Mouse (Mus musculus) right cerebral cortex, postnatal 36 days (tissue): ENCODE data around the gene Senp3.
A peak's percentile ranks its signal among the peaks of the same experiment; 100 is the strongest.

Source experiments
- DNase-seq, 2 experiments: peaks; one replicate each; pipeline ENCODE4 v3.0.0; 2022; ENCODE audit warnings: low spot score in 2 of 2, mixed read lengths in 1 of 2

Gene Senp3

GRCm38 (mm10) chr11:69682209-69682839 lies 440 bp upstream of the Senp3 start:
- DNase-seq: no peak

GRCm38 (mm10) chr11:69680136-69680855 lies 1.6 kb downstream of the Senp3 start:
- no peak for DNase-seq

- DNase-seq: no peak
Measured at GRCm38 (mm10) chr11:69679144-69679543, 2.7 kb downstream of the Senp3 start.

- peak; percentile 100 for DNase-seq
Measured at GRCm38 (mm10) chr11:69672211-69672706, 9.6 kb downstream of the Senp3 start, which contains the start of gene Eif4a1. TSS of gene Eif4a1 (minus strand) at chr11:69672423.

GRCm38 (mm10) chr11:69671726-69672124 lies 10.2 kb downstream of the Senp3 start:
- DNase-seq: no peak

- peak; percentile 88 to 90 for DNase-seq
Measured at GRCm38 (mm10) chr11:69670786-69671725, 10.8 kb downstream of the Senp3 start.

GRCm38 (mm10) chr11:69666665-69667005 lies 15.2 kb downstream of the Senp3 start:
- no peak for DNase-seq

GRCm38 (mm10) chr11:69665961-69666664 lies 15.8 kb downstream of the Senp3 start, which contains the start of gene Cd68:
TSS of gene Cd68 (minus strand) at chr11:69666153.
- DNase-seq: peak; percentile 70 to 80

- DNase-seq: no peak
Measured at GRCm38 (mm10) chr11:69665457-69665960, 16.4 kb downstream of the Senp3 start.

- no peak for DNase-seq
Measured at GRCm38 (mm10) chr11:69664841-69665240, 17.0 kb downstream of the Senp3 start.

GRCm38 (mm10) chr11:69663795-69664194 lies 18.1 kb downstream of the Senp3 start:
- no peak for DNase-seq

GRCm38 (mm10) chr11:69662967-69663671 lies 18.8 kb downstream of the Senp3 start:
- DNase-seq: no peak

GRCm38 (mm10) chr11:69662213-69662966 lies 19.5 kb downstream of the Senp3 start, which contains the start of gene Mpdu1:
TSS of gene Mpdu1 (minus strand) at chr11:69662642.
- peak; percentile 91 to 94 for DNase-seq

GRCm38 (mm10) chr11:69661221-69661881 lies 20.5 kb downstream of the Senp3 start:
- DNase-seq: no peak

- no peak for DNase-seq
Measured at GRCm38 (mm10) chr11:69657462-69657881, 24.4 kb downstream of the Senp3 start.

- DNase-seq: no peak
Measured at GRCm38 (mm10) chr11:69656617-69657461, 25.0 kb downstream of the Senp3 start.

GRCm38 (mm10) chr11:69656065-69656455 lies 25.8 kb downstream of the Senp3 start:
- DNase-seq: no peak
